Mouse (Mus musculus): Measurements from ENCODE around the gene Ncbp1.

- TF ChIP-seq CTCF (IDR thresholded peaks at IDR 0.05; ENCODE audit: extremely low read depth, insufficient read depth, insufficient read length, insufficient replicate concordance) (peak; percentile 33; the same call in 1 of the 2 replicates), POLR2A (IDR thresholded peaks at IDR 0.05; ENCODE audit: low read depth, low read length) (no peak)
Measured at GRCm38 (mm10) chr4:46130221-46130620, 8.2 kb upstream of the Ncbp1 start.
